Mouse (Mus musculus) adrenal gland, postnatal 0 days (tissue): ENCODE data around the gene St7l. TPM values are rescaled to one million over a fixed set of nuclear protein-coding genes. Genes with fewer than 3 reads are reported as not detected.

Experiments used
- polyA plus RNA-seq: library from polyadenylated mRNA; unstranded; fragments of >200 nt; fragmentation: Nextera tagmentation; extraction: Ambion mirVana; gene quantifications from 2 replicates; pipeline ENCODE4 v1.2.1, GENCODE M21; 2015

The St7l gene
- polyA plus RNA-seq: 26.1 and 34.7 TPM in 2 replicates

DNA sequence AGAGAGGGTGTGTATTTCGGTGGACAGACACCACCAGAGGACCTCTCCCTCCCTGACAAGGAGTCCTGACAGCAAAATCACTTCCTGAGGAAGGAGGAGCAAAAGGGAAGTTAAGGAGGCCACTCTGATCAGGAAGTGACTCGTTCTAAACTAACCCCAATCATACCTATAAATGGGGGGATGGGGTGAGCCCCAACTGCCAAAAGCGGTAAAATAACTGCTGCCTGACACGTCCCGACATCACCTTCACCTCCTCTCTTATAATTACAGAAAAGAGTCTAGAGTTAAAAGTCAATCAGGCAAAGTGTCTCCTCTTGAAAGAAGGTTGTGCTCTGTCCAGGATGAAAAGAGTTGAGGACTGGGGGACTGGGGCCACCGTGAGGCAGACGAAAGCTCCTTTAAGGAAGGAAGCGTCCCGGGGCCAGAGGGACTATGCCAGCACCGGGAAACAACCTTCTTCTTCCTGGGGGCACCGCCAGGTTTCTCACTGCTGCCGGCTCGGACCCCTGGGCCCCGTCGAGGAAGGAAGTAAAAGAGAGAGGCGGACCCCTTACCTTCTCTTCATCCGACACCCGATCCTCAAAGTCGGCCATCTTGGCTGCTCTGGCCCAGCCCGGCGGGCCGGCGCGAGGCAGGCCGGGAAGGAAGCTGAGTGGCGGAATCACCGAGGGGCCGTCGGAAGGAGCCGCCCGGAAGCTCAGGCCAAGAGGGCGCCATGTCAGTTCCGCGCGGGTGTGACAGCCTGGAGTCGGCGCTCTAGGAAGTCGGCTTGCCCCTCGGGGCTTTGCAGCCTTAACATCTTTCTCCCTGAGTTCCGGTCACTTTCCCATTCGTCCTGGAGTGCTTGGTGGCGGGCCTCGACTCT is at the start of gene St7l, which contains the start of gene Capza1:
Gene St7l, plus strand, starts transcription at position 220 of the 865 bp plus-strand sequence.
Gene Capza1, minus strand, starts transcription at position 720 of the 865 bp plus-strand sequence.

DNA sequence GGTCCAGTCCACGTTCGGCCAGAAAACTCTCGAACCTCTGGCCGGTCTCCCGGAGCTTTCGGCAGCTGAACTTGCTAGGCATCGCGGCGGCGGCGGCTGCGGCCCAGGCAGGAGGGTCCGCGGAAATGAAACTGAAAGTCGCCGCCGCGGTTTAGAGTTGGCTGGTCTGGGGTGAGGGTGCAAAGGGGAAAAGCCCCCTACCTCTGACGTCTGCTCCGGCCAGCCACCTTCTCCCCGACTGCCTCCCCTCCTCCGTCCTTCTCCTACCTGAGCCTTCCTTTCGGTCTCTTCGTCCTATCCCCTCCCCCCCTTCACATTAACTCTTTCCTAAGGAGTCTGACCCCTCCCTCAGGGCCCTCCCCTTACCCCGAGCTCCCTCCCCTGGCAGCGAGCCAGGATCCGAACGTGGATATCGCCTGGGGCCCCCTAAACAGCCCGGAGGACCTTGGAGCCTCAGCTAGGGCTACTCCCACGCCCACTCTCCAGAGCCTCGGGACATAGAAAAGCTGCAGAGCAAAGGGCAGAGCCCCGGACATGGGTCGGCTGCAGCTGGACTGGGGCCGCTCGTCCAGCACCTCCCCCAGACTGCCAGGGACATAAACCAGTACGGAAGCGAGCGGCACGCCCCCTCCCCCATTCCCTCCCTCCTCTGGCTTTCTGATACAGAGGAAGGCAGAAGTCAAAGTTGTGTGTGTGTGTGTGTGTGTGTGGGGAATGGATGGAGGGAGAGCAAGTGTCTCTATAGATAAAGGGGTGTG is 45.6 kb upstream of the St7l start, which contains the start of gene Mov10:
Gene Mov10, minus strand, starts transcription at position 573 of the 758 bp plus-strand sequence.

DNA sequence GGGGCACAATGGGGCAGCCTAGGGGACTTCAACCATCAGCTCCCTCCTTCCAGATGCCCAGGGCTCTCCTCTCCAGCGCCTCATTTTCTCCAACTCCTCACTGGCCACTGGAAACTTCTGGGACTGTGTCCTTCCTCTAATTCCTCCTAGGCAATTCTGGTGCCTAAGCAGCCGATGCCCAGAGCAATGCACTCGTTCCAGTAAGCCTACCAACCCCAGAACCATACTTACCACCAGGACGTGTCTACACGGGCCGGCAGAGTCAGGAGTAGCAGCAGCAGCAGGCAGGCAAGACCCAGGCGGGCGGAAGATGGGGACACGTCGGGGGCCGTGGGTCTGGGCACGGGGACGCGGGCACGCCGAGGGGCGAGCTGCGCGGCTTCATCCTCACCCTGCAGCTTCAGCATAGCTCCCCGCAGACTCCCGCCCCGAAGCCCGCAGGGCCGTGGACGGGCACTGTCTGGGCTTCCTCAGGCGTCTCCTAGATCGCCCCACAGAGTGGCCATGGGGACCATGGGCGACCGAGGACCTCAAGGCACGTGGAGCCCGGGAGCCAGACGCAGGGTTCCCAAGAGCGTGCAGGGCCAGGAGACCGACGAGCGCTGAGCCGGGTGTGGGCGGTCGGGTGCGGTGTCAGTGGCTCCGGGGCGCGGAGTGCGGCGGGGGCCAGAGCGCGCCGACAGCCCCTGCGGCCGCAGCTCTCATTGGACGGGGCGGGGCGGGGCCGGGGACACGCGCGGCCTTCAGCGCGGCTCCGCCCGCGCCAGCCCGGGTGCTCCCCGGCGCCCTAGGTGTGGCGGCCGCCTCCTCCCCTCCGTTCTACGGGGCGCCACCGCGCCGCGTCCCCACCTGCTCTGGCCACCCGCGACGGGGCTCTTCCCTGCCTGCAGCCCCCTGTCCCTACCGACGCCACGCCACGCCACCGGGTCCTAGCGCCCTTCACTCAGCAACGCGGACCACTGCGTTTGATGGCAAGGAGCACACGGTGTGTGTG is 97.6 kb downstream of the St7l start, which contains the start of gene Wnt2b:
Gene Wnt2b, minus strand, starts transcription at position 856 of the 994 bp plus-strand sequence.

Other genes with a start within 250 kb of the St7l start
- gene Slc16a1, start 225.3 kb upstream of the St7l start, polyA plus RNA-seq: 34.8 and 40.0 TPM in 2 replicates
- gene Ppm1j, start 82.9 kb upstream of the St7l start, polyA plus RNA-seq: 1.3 and 2.7 TPM in 2 replicates
- gene Fam19a3, start 82.2 kb upstream of the St7l start, polyA plus RNA-seq: 0.05 TPM in 1 of 2 replicates, not detected in the other
- gene Rhoc, start 75.6 kb upstream of the St7l start, polyA plus RNA-seq: 181 and 196 TPM in 2 replicates
- 30.3 and 45.5 TPM in 2 replicates for gene Mov10, start 45.4 kb upstream of the St7l start, polyA plus RNA-seq
- 99.2 and 116 TPM in 2 replicates for gene Capza1, start 500 bp downstream of the St7l start, polyA plus RNA-seq
- 4.5 and 12.5 TPM in 2 replicates for gene Wnt2b, start 97.9 kb downstream of the St7l start, polyA plus RNA-seq
- gene Cttnbp2nl, start 189.1 kb downstream of the St7l start, polyA plus RNA-seq: 10.9 and 11.5 TPM in 2 replicates
- not detected in 2 replicates for gene 4930564D02Rik, start 202.8 kb downstream of the St7l start, polyA plus RNA-seq